Mouse (Mus musculus) forebrain, embryonic 10.5 days (tissue): ENCODE measurements at regions not wholly inside any gene's neighbourhood (a gene's known extent, or its start where the extent isn't known, plus 50 kb on each side); places are given as distances from the start of the nearest gene placed in this dataset.

Experiments
- DNase-seq: peaks from one replicate; pipeline ENCODE4 v3.0.0-alpha.2; 2017; ENCODE audit warnings: low spot score; ENCODE audit errors: extremely low spot score
- H3K27ac ChIP-seq: fragments of 300-500 bp; sonication (generic); 2 replicates; pipeline ENCODE4 v1.5.1; 2016; ENCODE audit warnings: mild to moderate bottlenecking
- H3K27me3 ChIP-seq: fragments of 300-500 bp; sonication (generic); 2 replicates; pipeline ENCODE4 v1.6.1; 2016; ENCODE audit warnings: mild to moderate bottlenecking; ENCODE audit not compliant: poor library complexity, severe bottlenecking
- H3K36me3 ChIP-seq: fragments of 300-500 bp; sonication (generic); replicated peaks from 2 replicates; pipeline ENCODE4 v1.6.1; 2016; ENCODE audit warnings: mild to moderate bottlenecking, moderate library complexity
- H3K4me1 ChIP-seq: fragments of 300-500 bp; sonication (generic); 2 replicates; pipeline ENCODE4 v1.6.1; 2016
- H3K4me3 ChIP-seq: fragments of 300-500 bp; sonication (generic); 2 replicates; pipeline ENCODE4 v1.5.1; 2016; ENCODE audit warnings: mild to moderate bottlenecking, moderate library complexity
- H3K9me3 ChIP-seq: fragments of 300-500 bp; sonication (generic); 2 replicates; pipeline ENCODE4 v1.6.1; 2016; ENCODE audit warnings: mild to moderate bottlenecking, moderate library complexity
- WGBS: fragments of 180-500 bp; shearing (Covaris S2); methylation state at CpG from one replicate; pipeline ENCODE4 v1.1.7; 2016; 5-methylcytosine and 5-hydroxymethylcytosine counted together

DNA sequence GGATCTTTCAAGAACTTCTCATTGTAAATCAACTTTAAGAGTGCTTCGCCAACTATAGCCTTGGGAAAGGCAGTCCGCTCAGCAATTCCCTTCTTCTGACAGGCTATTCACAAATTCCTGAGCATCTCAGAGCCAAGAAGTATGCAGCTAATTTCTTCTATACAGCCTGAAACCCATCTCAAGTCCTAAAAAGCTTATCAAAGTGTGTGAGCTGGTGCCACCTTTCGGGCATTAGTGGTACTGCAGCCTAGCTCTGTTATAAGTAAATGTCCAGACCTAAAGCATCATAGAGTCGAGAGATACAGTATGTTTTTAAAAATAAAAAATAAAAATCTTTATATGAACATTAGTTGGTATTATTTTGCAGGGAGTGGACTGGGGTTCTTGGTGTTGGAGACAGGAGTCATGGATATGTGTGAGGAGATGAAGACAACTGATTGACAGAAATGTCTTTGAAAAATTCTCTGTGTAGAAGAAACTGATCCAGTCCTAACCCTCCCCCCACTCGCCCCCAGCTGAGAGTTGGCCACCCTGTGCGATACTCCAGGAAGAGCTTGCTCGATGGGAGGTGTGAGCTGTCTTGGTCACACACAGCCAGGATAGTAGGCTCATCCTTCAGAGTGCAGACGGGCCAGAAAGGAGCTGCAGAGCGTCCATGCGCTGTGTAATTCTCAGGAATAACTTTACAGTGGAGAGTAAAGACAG is 56.4 kb downstream of the Bod1 start:
- WGBS: 60% methylated on average over 10 of the region's 10 CpGs
- H3K27ac ChIP-seq: no peak overlapping the region

DNA sequence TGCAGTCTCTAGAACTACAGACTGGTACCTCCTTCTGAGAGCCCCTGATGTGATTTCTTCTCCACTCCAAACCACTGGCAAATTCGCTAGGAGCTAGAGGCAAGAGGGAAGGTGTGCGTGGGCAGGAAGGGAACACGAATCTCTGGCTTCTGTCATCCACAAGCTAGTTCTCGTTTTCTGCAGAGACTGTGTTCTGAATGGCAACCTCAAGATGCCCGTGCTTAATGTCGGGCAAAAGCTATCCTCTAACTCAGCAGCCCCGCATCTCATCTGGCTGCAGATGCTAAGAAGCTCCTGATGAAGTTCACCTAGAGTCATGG is 57.3 kb downstream of the Bod1 start:
- Histone ChIP-seq H3K4me3 (no peak overlapping the region), H3K27ac (no peak overlapping the region), H3K36me3 (no peaks in the 10 kb centered on the region), H3K4me1 (no peaks in the 10 kb centered on the region), H3K9me3 (no peaks in the 10 kb centered on the region), H3K27me3 (no peaks in the 10 kb centered on the region)
- WGBS: 88% methylated on average over 7 of the region's 7 CpGs
- no peak for DNase-seq

More for the DNA sequence above, 56.4 kb downstream of the Bod1 start:
- no peak overlapping the region for H3K4me3 ChIP-seq
- H3K36me3 ChIP-seq: no peaks in the 10 kb centered on the region
- no peaks in the 10 kb centered on the region for H3K4me1 ChIP-seq
- DNase-seq: peak; percentile 62
- H3K27me3 ChIP-seq: no peaks in the 10 kb centered on the region
- no peaks in the 10 kb centered on the region for H3K9me3 ChIP-seq

DNA sequence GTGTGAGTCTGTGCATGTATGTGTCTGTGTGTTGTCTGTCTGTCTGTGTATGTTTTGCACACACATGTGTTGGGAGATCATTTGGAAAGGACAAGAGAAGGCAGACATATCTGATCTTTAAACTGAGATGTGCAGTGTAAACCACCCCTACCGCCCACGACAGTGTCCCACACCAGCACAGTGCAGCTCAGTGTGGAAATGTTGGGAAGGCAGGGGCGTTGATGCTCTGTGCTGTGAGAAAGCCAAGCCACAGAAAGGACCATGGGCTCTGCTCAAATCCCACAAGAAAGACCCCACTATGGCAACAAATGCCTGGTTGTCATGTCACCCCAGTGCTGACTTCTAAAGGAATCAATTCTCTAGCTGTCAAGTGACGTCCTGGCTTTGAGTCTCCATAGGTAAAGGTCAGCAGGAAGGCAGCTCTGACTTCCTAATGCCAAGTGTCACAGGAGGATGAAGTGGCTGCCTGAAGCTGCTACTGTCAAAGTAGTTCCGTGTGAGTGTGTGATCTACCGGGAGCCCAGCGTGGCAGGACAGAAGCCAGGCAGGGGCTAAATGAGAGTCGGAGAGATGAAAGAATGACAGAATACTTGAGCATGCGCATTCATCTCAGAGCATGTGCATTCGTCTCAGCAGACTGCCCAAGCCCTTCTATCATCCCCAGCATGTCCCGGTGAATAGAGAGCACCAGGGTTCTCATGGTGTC is 57.8 kb downstream of the Bod1 start:
- Histone ChIP-seq H3K27me3 (no peaks in the 10 kb centered on the region), H3K36me3 (no peaks in the 10 kb centered on the region), H3K9me3 (no peaks in the 10 kb centered on the region), H3K27ac (no peak overlapping the region), H3K4me3 (no peak overlapping the region), H3K4me1 (no peaks in the 10 kb centered on the region)
- WGBS: 83% methylated on average over 11 of the region's 11 CpGs
- no peak for DNase-seq

DNA sequence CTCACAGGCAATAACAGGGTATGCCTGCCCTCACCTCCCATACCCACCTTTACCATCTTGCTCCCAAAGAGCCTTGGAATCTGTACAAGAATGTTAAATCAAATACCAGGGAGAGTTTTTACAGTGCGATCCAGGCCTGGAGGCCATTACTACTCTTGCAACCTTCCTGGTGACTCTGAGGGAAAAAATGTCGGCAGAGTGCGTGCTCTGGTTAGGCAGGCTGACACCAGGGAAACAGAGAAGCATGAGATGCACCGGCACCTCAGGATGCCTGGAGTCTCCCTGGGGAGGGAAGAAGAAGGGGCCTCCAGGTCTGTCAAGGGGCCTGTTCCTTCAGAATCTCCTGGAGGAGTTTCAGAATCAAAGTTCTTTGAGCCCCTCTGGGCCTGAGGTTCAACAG is 63.2 kb downstream of the Bod1 start:
- WGBS: 90% methylated on average over 4 of the region's 4 CpGs
- DNase-seq: no peak
- Histone ChIP-seq H3K36me3 (no peaks in the 10 kb centered on the region), H3K9me3 (no peaks in the 10 kb centered on the region), H3K27ac (no peak overlapping the region), H3K4me3 (no peak overlapping the region), H3K4me1 (no peaks in the 10 kb centered on the region), H3K27me3 (no peaks in the 10 kb centered on the region)

DNA sequence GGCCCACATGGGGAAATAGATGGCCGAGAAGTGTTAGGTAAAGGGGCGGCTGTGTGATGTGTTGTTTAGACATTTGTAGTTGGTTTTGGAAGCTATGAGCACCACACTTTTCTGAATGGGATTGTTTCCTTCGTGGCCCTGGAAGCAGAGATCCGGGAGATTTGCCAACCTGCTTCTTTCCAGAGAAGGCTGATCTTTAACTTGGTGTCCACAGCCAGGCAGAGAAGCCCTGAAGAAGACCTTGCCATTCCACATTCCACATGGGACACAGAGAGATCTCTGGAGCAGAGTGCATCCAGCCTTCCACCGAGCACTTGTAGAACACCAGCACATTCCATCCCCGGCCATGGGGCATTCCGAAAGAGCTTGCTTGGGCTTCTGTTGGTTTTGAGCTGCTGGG is 70.2 kb downstream of the Bod1 start:
- H3K9me3 ChIP-seq: no peaks in the 10 kb centered on the region
- no peaks in the 10 kb centered on the region for H3K27me3 ChIP-seq
- no peak overlapping the region for H3K27ac ChIP-seq
- WGBS: 95% methylated on average over 7 of the region's 7 CpGs
- H3K4me3 ChIP-seq: no peak overlapping the region
- no peak for DNase-seq
- H3K4me1 ChIP-seq: no peaks in the 10 kb centered on the region
- no peaks in the 10 kb centered on the region for H3K36me3 ChIP-seq

DNA sequence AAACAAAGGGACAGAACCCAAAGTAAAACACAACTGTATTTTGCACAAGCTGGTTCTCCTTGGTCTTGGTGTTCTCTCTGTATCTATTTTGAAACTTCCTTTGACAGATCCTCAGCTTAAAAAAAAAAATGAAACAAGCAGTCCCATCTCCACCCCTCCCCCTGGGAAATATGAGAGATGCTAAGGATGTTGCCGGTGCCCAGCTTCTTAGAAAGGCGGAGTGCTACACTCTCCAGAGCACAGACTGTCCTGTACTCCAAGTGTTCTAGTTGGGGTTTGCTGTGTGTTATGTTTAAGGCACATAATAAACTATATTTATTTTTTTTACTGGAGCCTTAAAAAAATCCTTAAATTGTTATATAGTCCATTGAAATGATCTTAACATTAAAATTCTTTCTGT is 78.1 kb downstream of the Bod1 start:
- Histone ChIP-seq H3K4me3 (no peak overlapping the region), H3K36me3 (no peaks in the 10 kb centered on the region), H3K9me3 (no peaks in the 10 kb centered on the region), H3K27ac (no peak overlapping the region), H3K4me1 (no peaks in the 10 kb centered on the region), H3K27me3 (no peaks in the 10 kb centered on the region)
- no peak for DNase-seq
- WGBS: 91% methylated on average over 2 of the region's 2 CpGs

DNA sequence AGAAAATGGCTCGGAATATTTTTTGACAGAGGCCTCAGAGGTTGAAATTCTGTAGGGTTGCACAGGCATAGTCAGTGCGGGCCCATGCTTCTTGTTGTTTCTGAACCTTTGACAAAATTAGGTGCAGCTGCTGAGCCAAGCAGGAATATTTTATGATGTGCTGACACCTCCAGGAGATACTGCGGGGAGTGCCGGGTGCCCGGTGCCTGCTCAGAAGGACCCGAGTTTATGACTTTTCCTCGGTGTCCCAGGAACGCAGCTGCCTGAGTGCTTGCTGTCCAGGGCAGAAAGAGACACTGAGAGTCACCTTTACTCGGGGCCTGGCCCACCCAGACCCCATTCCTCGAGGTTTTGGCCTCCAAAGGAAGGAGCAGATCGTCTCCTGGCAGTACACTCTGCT is 79.6 kb downstream of the Bod1 start:
- no peaks in the 10 kb centered on the region for H3K36me3 ChIP-seq
- no peaks in the 10 kb centered on the region for H3K27me3 ChIP-seq
- no peak for DNase-seq
- no peaks in the 10 kb centered on the region for H3K4me1 ChIP-seq
- no peaks in the 10 kb centered on the region for H3K9me3 ChIP-seq
- H3K4me3 ChIP-seq: no peak overlapping the region
- 88% methylated on average over 11 of the region's 11 CpGs for WGBS
- H3K27ac ChIP-seq: no peak overlapping the region

DNA sequence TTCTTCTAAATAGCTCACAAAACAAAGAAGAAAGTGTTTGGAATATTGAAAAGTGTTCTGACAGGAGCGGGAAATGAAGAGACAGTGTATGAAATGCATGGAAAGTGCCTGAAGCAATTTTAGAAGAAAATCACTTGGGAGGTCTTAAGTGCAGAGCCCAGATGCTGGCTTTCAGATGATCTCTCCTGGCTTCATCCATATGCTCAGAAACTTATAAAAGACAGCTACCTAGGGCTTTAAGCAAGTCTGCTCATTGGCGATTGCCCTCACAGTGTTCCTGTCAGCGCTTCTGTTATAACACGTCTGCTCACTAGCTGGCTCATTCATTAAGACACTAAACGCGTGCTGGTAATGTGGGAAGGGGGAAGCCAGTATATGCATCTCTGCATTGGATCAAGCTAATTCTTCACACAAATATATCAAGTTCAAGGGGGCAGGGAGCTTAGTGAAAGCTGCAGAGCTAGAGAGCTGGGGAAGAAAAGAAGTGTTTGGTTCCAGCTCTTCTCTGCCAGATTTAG is 80.6 kb downstream of the Bod1 start:
- Histone ChIP-seq H3K4me3 (no peak overlapping the region), H3K9me3 (no peaks in the 10 kb centered on the region), H3K27ac (no peak overlapping the region), H3K4me1 (no peaks in the 10 kb centered on the region), H3K27me3 (no peaks in the 10 kb centered on the region), H3K36me3 (no peaks in the 10 kb centered on the region)
- WGBS: 87% methylated on average over 6 of the region's 6 CpGs
- DNase-seq: no peak

DNA sequence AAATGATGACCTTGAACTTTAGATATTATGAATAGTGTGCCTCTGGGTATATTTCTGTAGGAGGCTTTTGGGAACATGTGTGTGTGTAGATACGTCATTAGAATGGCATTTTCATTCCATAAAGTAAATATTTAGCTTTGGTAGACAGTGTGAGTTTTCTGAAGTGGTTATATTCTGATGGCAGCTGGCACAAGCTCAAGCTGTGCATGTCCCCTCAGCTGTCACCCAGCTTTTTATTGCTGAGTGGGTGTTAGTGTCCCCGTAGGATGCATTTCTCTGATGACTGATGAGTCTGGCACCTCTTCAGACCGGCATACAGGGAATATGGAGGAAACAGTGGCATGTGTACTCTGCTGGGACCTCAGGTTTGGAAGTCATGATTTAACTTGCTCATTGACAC is 96.7 kb downstream of the Bod1 start:
- H3K27me3 ChIP-seq: no peaks in the 10 kb centered on the region
- DNase-seq: no peak
- H3K4me3 ChIP-seq: no peak overlapping the region
- H3K36me3 ChIP-seq: no peaks in the 10 kb centered on the region
- 91% methylated on average over 3 of the region's 3 CpGs for WGBS
- H3K9me3 ChIP-seq: no peaks in the 10 kb centered on the region; the same call in 1 of the 2 replicates
- H3K4me1 ChIP-seq: peaks cover 3% of the 10 kb centered on the region; the same call in 1 of the 2 replicates
- no peak overlapping the region for H3K27ac ChIP-seq

DNA sequence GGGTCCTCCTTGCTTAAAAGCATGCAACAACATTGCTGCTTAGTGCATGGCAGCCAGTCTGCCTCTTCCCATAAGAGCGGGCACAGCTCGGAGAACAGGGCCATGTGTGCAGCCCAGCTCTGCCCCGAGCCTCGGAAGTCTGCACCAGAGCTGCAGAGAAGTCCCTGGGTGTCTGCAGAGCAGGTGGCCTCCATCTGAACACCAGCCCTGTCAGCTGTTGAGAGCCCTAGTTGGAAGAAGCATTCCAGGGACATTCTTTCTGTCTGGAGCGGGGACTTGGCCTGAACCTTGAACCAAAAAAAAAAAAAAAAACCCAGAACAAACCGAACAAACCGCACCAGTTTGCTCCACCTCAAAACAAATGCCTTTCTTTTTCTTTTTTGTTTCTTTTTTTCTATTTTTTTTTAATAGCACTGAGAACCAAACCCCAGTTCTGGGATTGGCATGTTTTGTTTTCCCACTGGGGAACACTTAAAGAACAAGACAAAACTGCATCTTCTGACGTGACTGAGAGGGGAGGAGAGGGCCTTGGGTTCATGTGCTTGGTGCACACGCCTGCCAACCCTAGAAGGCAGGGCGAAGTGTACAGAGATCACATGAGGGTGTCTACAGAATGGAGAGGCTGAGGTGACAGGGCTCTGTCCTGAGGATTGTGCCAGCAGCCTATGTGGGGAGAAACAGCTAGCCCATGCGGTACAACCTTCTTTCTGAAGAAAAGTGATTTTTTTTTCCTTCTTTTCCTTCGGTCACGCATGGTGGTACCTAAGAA is 106.8 kb downstream of the Bod1 start:
- Histone ChIP-seq H3K4me1 (no peaks in the 10 kb centered on the region), H3K27ac (no peak overlapping the region), H3K4me3 (no peak overlapping the region), H3K27me3 (no peaks in the 10 kb centered on the region), H3K36me3 (no peaks in the 10 kb centered on the region), H3K9me3 (no peaks in the 10 kb centered on the region; the same call in 1 of the 2 replicates)
- DNase-seq: no peak
- 90% methylated on average over 13 of the region's 13 CpGs for WGBS

DNA sequence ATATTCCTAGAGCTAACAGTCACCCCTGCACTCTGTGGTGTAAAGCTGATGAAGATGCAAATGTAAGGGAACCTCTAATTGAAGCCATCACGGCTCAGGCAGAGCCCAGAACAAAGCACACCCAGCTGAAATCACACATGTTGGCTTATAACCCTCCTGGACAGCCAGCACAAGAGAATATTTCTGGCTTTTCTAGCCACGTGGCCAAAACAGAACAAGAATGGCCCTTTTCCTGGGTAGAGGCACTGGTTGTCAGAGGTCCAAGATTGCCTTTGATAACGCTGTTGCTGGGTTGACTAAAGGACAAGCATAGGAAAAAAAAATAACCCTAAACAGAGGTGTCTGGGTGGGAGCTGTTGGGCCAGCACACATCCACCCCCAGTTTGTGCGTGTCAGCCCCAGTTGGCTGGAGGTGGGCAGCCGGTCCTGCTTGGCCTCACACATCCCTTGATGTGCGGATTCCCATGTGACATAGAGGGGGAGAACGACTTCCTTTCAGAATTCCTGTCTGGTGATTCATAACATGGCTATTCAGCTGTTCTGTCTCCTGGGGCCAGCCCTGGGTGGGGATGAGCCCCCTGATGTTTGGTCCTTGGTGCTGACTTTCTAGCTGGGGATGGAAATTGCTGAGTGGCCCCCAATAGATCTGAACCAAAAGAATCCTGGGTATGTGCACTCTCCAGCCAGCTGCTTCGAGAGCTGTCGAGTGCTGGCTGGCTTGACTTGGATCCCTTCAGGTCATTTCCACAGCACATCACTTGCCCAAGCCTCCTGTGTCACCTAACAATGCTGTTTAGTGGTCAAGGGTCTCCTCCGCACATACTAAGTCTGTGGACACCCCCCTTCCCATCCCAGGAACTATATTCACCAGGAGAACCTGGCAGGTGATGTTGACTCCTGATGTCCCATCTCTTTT is 107.6 kb downstream of the Bod1 start:
- no peaks in the 10 kb centered on the region for H3K27me3 ChIP-seq
- no peak overlapping the region for H3K27ac ChIP-seq
- WGBS: 78% methylated on average over 10 of the region's 10 CpGs
- no peak for DNase-seq
- no peak overlapping the region for H3K4me3 ChIP-seq
- H3K36me3 ChIP-seq: no peaks in the 10 kb centered on the region
- no peaks in the 10 kb centered on the region for H3K4me1 ChIP-seq
- H3K9me3 ChIP-seq: no peaks in the 10 kb centered on the region; the same call in 1 of the 2 replicates

DNA sequence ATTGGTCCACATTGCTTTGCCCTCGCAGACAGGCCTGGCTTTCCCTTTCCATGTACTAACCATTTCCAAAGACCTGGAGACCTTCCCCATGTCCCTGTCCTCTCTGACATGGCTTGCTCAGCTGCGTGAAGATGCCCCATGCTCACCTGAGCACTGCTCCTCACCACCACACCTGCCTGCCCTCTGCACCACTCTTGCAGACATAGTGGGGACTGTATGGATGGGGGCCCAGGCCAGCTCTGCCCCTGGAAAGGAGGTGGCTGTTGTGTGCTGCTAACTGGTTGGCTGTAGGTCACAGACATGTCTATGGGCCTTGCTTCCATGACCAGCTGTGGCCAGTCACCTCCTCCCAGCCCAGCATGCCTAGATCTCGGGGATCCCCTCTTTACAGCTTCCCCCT is 108.7 kb downstream of the Bod1 start:
- Histone ChIP-seq H3K4me3 (no peak overlapping the region), H3K36me3 (no peaks in the 10 kb centered on the region), H3K27ac (no peak overlapping the region), H3K27me3 (no peaks in the 10 kb centered on the region), H3K9me3 (no peaks in the 10 kb centered on the region; the same call in 1 of the 2 replicates), H3K4me1 (no peaks in the 10 kb centered on the region)
- WGBS: 80% methylated on average over 3 of the region's 3 CpGs
- no peak for DNase-seq
